In genomic region chr12:108097643-108098042, GRCm38 (mm10) we compare ENCODE assay signal across 18 mouse cellular contexts.
DNase-seq lines count a peak whose midpoint lies in the region; ATAC-seq lines count a peak whose summit lies in the region.
"Had no signal": no experiment of that assay in that cellular context is flagged by ENCODE, and none has a peak within 500 bp of the region (broad histone marks: within the 10 kb centered on the region; RNA-seq: fewer than 3 reads in every experiment).

No protein-coding gene starts in this region.

- 0 out of 2 replicates have a peak overlapping the region, but pooled peaks have one; percentile 48 for H3K27ac ChIP-seq in embryonic facial prominence, embryonic 10.5 days (replicated peaks)
- H3K27ac ChIP-seq: embryonic facial prominence, embryonic 13.5 days; embryonic facial prominence, embryonic 15.5 days had no signal

- H3K36me3 ChIP-seq in embryonic facial prominence, embryonic 10.5 days (replicated peaks): no peaks in the 10 kb centered on the region
- H3K36me3 ChIP-seq: embryonic facial prominence, embryonic 13.5 days; embryonic facial prominence, embryonic 15.5 days; forebrain, embryonic 10.5 days had no signal

- DNase-seq in frontal cortex, postnatal 14 days (ENCODE audit: low spot score in 2 of 2): no peak
- peak; percentile 47 for DNase-seq in layer of hippocampus, adult 9-11 months
- no peak for DNase-seq in layer of hippocampus, adult 9-10 months (ENCODE audit: low spot score)
- peak; percentile 52 for DNase-seq in brain, adult 2 months (ENCODE audit: low read depth, low spot score)
- DNase-seq in embryonic facial prominence, embryonic 10.5 days (ENCODE audit: low spot score): no peak
- DNase-seq in adrenal gland, postnatal 14 days: no peak
- DNase-seq: adrenal gland, adult 2 months; adrenal gland, postnatal 36 days; cerebellum, adult 11 months; cerebellum, adult 18-20 months; cerebellum, adult 8-10 months; cerebellum, adult 9-11 months had no signal

- no peak overlapping the region for H3K4me3 ChIP-seq in embryonic facial prominence, embryonic 10.5 days
- H3K4me3 ChIP-seq: embryonic facial prominence, embryonic 13.5 days; embryonic facial prominence, embryonic 15.5 days; erythroblast, embryonic 14.5 days; forebrain, embryonic 10.5 days had no signal

- WGBS in embryonic facial prominence, embryonic 10.5 days: 91% methylated on average over 8 of the region's 8 CpGs

- no peaks in the 10 kb centered on the region for H3K9me3 ChIP-seq in embryonic facial prominence, embryonic 10.5 days
- H3K9me3 ChIP-seq: embryonic facial prominence, embryonic 13.5 days; embryonic facial prominence, embryonic 15.5 days; forebrain, embryonic 10.5 days had no signal

- H3K4me1 ChIP-seq in embryonic facial prominence, embryonic 10.5 days: peaks cover 13% of the 10 kb centered on the region
- H3K4me1 ChIP-seq: embryonic facial prominence, embryonic 15.5 days had no signal

- ATAC-seq in frontal cortex, adult (ENCODE audit: low TSS enrichment): peak; percentile 70
- ATAC-seq: forebrain, embryonic 16.5 days had no signal

- no peaks in the 10 kb centered on the region for H3K27me3 ChIP-seq in embryonic facial prominence, embryonic 10.5 days (replicated peaks; ENCODE audit: low read depth, poor library complexity, severe bottlenecking)
- H3K27me3 ChIP-seq: embryonic facial prominence, embryonic 13.5 days; embryonic facial prominence, embryonic 15.5 days had no signal

Comparison
In these comparisons a context has a peak if more than half of its experiments do, and no peak if none do; other contexts are left out.
1. DNase-seq: peak in layer of hippocampus, adult 9-11 months (single experiment) and brain, adult 2 months (single experiment); none in frontal cortex, postnatal 14 days (0 of 2), layer of hippocampus, adult 9-10 months (single experiment), embryonic facial prominence, embryonic 10.5 days (single experiment) and adrenal gland, postnatal 14 days (single experiment).